Mouse (Mus musculus): ENCODE results near the gene Prph2. TPM values are rescaled to one million over a fixed set of nuclear protein-coding genes. Genes with fewer than 3 reads are reported as not detected.

Prph2 gene
- polyA plus RNA-seq (2011; ENCODE audit: insufficient read depth, insufficient read length, low read depth, missing spikeins) = not detected in 2 replicates

GRCm38 (mm10) chr17:46910186-46910585, at the start of gene Prph2:
Gene Prph2 (plus strand): TSS chr17:46910459.
- H3K9me3 ChIP-seq (replicated peaks; ENCODE audit: control insufficient read depth, insufficient read depth, low read length, poor library complexity, severe bottlenecking) = no peaks in the 10 kb centered on the region
- H3K36me3 ChIP-seq (ENCODE audit: control insufficient read depth, insufficient read depth, low read length, poor library complexity, severe bottlenecking) = no peaks in the 10 kb centered on the region
- no peak within 1 kb of the TSS for H3K9ac ChIP-seq (ENCODE audit: low read depth, poor library complexity, severe bottlenecking)
- H3K27ac ChIP-seq (ENCODE audit: insufficient read depth, low read length) = no peak within 1 kb of the TSS
- no peak for TF ChIP-seq POLR2A (IDR thresholded peaks at IDR 0.05; ENCODE audit: insufficient read depth, low read length)
- no peak for TF ChIP-seq EP300 (IDR thresholded peaks at IDR 0.05; ENCODE audit: insufficient read depth, low read depth, low read length)
- no peak for TF ChIP-seq CTCF (IDR thresholded peaks at IDR 0.05; ENCODE audit: low read depth, low read length)
- peaks cover 1% of the 10 kb centered on the region for H3K4me1 ChIP-seq (ENCODE audit: control insufficient read depth, insufficient read depth, low read length)
- no peak within 1 kb of the TSS for H3K4me3 ChIP-seq (ENCODE audit: low read depth, low read length)
- no peaks in the 10 kb centered on the region for H3K27me3 ChIP-seq (ENCODE audit: control insufficient read depth, insufficient read depth, low read length, poor library complexity, severe bottlenecking)

DNA sequence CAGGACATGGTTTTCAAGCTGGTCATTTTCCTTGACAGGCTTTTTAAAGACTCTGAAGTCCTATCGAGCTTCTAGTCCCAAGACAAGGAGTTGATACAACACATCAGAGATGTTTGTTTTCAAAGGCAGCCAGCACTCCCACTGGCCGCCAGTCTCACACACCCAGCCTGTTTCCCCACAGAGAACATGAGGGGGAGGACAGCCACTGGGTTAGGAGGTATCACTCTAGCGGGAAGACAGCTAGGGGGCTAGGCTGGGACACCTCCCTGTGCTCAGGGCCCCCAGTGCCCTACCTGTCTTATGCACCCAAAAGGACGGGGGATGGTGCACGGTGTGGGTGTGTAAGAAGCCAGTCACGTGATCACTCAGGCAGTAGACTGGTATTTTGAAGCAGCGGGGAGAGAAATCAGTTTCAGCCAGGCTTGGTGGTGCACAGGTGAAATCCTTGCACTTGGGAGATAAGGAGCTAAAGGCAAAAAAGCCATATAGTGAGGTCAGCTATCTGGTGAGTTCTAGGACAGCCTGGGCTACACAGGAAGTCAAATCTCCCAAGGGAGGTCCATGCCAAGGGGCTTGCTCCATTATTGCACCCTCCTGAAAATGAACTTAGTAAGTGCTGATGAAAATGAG, 45.6 kb upstream of the Prph2 start:
- TF ChIP-seq CTCF (IDR thresholded peaks at IDR 0.05; ENCODE audit: low read depth, low read length) (no peak), POLR2A (IDR thresholded peaks at IDR 0.05; ENCODE audit: insufficient read depth, low read length) (no peak), EP300 (IDR thresholded peaks at IDR 0.05; ENCODE audit: insufficient read depth, low read depth, low read length) (no peak)
- Histone ChIP-seq H3K9me3 (replicated peaks; ENCODE audit: control insufficient read depth, insufficient read depth, low read length, poor library complexity, severe bottlenecking) (no peaks in the 10 kb centered on the region), H3K9ac (ENCODE audit: low read depth, poor library complexity, severe bottlenecking) (no peak overlapping the region), H3K4me3 (ENCODE audit: low read depth, low read length) (no peak overlapping the region), H3K36me3 (ENCODE audit: control insufficient read depth, insufficient read depth, low read length, poor library complexity, severe bottlenecking) (no peaks in the 10 kb centered on the region), H3K4me1 (ENCODE audit: control insufficient read depth, insufficient read depth, low read length) (peaks cover 10% of the 10 kb centered on the region), H3K27ac (ENCODE audit: insufficient read depth, low read length) (no peak overlapping the region), H3K27me3 (ENCODE audit: control insufficient read depth, insufficient read depth, low read length, poor library complexity, severe bottlenecking) (no peaks in the 10 kb centered on the region)

- H3K27me3 ChIP-seq (ENCODE audit: control insufficient read depth, insufficient read depth, low read length, poor library complexity, severe bottlenecking) = no peaks in the 10 kb centered on the region
- H3K36me3 ChIP-seq (ENCODE audit: control insufficient read depth, insufficient read depth, low read length, poor library complexity, severe bottlenecking) = no peaks in the 10 kb centered on the region
- H3K9me3 ChIP-seq (replicated peaks; ENCODE audit: control insufficient read depth, insufficient read depth, low read length, poor library complexity, severe bottlenecking) = no peaks in the 10 kb centered on the region
- H3K4me1 ChIP-seq (ENCODE audit: control insufficient read depth, insufficient read depth, low read length) = peaks cover 10% of the 10 kb centered on the region
- H3K9ac ChIP-seq (ENCODE audit: low read depth, poor library complexity, severe bottlenecking) = no peak overlapping the region
- TF ChIP-seq CTCF (IDR thresholded peaks at IDR 0.05; ENCODE audit: low read depth, low read length) (no peak), POLR2A (IDR thresholded peaks at IDR 0.05; ENCODE audit: insufficient read depth, low read length) (no peak), EP300 (IDR thresholded peaks at IDR 0.05; ENCODE audit: insufficient read depth, low read depth, low read length) (no peak)
- H3K27ac ChIP-seq (ENCODE audit: insufficient read depth, low read length) = no peak overlapping the region
- H3K4me3 ChIP-seq (ENCODE audit: low read depth, low read length) = no peak overlapping the region
Measured at GRCm38 (mm10) chr17:46866836-46867235, 43.4 kb upstream of the Prph2 start.

GRCm38 (mm10) chr17:46870204-46870798, 40.0 kb upstream of the Prph2 start:
- no peaks in the 10 kb centered on the region for H3K36me3 ChIP-seq (ENCODE audit: control insufficient read depth, insufficient read depth, low read length, poor library complexity, severe bottlenecking)
- no peaks in the 10 kb centered on the region for H3K9me3 ChIP-seq (replicated peaks; ENCODE audit: control insufficient read depth, insufficient read depth, low read length, poor library complexity, severe bottlenecking)
- H3K4me1 ChIP-seq (ENCODE audit: control insufficient read depth, insufficient read depth, low read length) = peaks cover 12% of the 10 kb centered on the region
- H3K9ac ChIP-seq (ENCODE audit: low read depth, poor library complexity, severe bottlenecking) = no peak overlapping the region
- H3K27ac ChIP-seq (ENCODE audit: insufficient read depth, low read length) = no peak overlapping the region
- no peak for TF ChIP-seq POLR2A (IDR thresholded peaks at IDR 0.05; ENCODE audit: insufficient read depth, low read length)
- TF ChIP-seq CTCF (IDR thresholded peaks at IDR 0.05; ENCODE audit: low read depth, low read length) = no peak
- no peak for TF ChIP-seq EP300 (IDR thresholded peaks at IDR 0.05; ENCODE audit: insufficient read depth, low read depth, low read length)
- no peak overlapping the region for H3K4me3 ChIP-seq (ENCODE audit: low read depth, low read length)
- H3K27me3 ChIP-seq (ENCODE audit: control insufficient read depth, insufficient read depth, low read length, poor library complexity, severe bottlenecking) = no peaks in the 10 kb centered on the region

GRCm38 (mm10) chr17:46870913-46871312, 39.3 kb upstream of the Prph2 start:
- H3K27me3 ChIP-seq (ENCODE audit: control insufficient read depth, insufficient read depth, low read length, poor library complexity, severe bottlenecking) = no peaks in the 10 kb centered on the region
- TF ChIP-seq POLR2A (IDR thresholded peaks at IDR 0.05; ENCODE audit: insufficient read depth, low read length) (no peak), CTCF (IDR thresholded peaks at IDR 0.05; ENCODE audit: low read depth, low read length) (no peak), EP300 (IDR thresholded peaks at IDR 0.05; ENCODE audit: insufficient read depth, low read depth, low read length) (no peak)
- H3K4me3 ChIP-seq (ENCODE audit: low read depth, low read length) = no peak overlapping the region
- H3K4me1 ChIP-seq (ENCODE audit: control insufficient read depth, insufficient read depth, low read length) = peaks cover 12% of the 10 kb centered on the region
- no peaks in the 10 kb centered on the region for H3K36me3 ChIP-seq (ENCODE audit: control insufficient read depth, insufficient read depth, low read length, poor library complexity, severe bottlenecking)
- no peak overlapping the region for H3K27ac ChIP-seq (ENCODE audit: insufficient read depth, low read length)
- H3K9ac ChIP-seq (ENCODE audit: low read depth, poor library complexity, severe bottlenecking) = no peak overlapping the region
- no peaks in the 10 kb centered on the region for H3K9me3 ChIP-seq (replicated peaks; ENCODE audit: control insufficient read depth, insufficient read depth, low read length, poor library complexity, severe bottlenecking)

DNA sequence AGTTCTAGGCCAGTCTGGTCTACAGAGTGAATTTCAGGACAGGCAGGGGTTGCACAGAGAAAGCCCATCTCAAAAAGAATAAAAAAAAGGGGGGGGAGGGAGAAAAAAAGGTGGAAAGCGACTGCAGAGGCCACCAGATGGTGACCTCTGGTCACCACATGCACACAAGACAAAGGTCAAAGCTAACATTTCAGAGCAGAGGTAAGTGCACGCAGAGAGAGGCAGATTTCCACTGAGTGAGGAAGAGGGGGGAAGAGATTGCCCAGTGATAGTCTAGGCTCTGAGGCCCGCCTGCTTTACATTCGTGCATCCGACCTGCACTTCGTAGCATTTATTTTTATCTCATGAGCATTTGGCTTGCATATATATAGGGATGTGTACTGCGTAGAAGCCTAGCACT, 37.5 kb upstream of the Prph2 start:
- Histone ChIP-seq H3K27me3 (ENCODE audit: control insufficient read depth, insufficient read depth, low read length, poor library complexity, severe bottlenecking) (no peaks in the 10 kb centered on the region), H3K9me3 (replicated peaks; ENCODE audit: control insufficient read depth, insufficient read depth, low read length, poor library complexity, severe bottlenecking) (no peaks in the 10 kb centered on the region), H3K9ac (ENCODE audit: low read depth, poor library complexity, severe bottlenecking) (no peak overlapping the region), H3K4me3 (ENCODE audit: low read depth, low read length) (no peak overlapping the region), H3K27ac (ENCODE audit: insufficient read depth, low read length) (no peak overlapping the region), H3K4me1 (ENCODE audit: control insufficient read depth, insufficient read depth, low read length) (peaks cover 8% of the 10 kb centered on the region), H3K36me3 (ENCODE audit: control insufficient read depth, insufficient read depth, low read length, poor library complexity, severe bottlenecking) (no peaks in the 10 kb centered on the region)
- no peak for TF ChIP-seq EP300 (IDR thresholded peaks at IDR 0.05; ENCODE audit: insufficient read depth, low read depth, low read length)
- TF ChIP-seq CTCF (IDR thresholded peaks at IDR 0.05; ENCODE audit: low read depth, low read length) = no peak
- no peak for TF ChIP-seq POLR2A (IDR thresholded peaks at IDR 0.05; ENCODE audit: insufficient read depth, low read length)
